Mouse (Mus musculus) heart, adult 11 months (tissue): ENCODE results near the gene Itgb2.

Experiments used
- DNase-seq: peaks from one replicate; pipeline ENCODE4 v3.0.0; 2022

Gene Itgb2

GRCm38 (mm10) chr10:77517066-77517620, 12.9 kb upstream of the Itgb2 start:
- peak; percentile 94 for DNase-seq

- peak; percentile 91 for DNase-seq
These were observed 12.3 kb upstream of the Itgb2 start for GRCm38 (mm10) chr10:77517801-77518200.

- no peak for DNase-seq
These were observed 10.9 kb upstream of the Itgb2 start for GRCm38 (mm10) chr10:77519191-77519590.

- no peak for DNase-seq
These were observed 9.6 kb upstream of the Itgb2 start for GRCm38 (mm10) chr10:77520497-77520896.

- peak; percentile 95 for DNase-seq
These were observed 7.9 kb upstream of the Itgb2 start for GRCm38 (mm10) chr10:77522021-77522731.

- no peak for DNase-seq
These were observed 7.3 kb upstream of the Itgb2 start for GRCm38 (mm10) chr10:77522746-77523145.

GRCm38 (mm10) chr10:77523321-77523720, 6.7 kb upstream of the Itgb2 start:
- DNase-seq: peak; percentile 94

GRCm38 (mm10) chr10:77526488-77526887, 3.6 kb upstream of the Itgb2 start:
- no peak for DNase-seq

GRCm38 (mm10) chr10:77528634-77529033, 1.4 kb upstream of the Itgb2 start:
- no peak for DNase-seq

GRCm38 (mm10) chr10:77531026-77532019, 1.3 kb downstream of the Itgb2 start:
- DNase-seq: peak; percentile 92

- peak; percentile 86 for DNase-seq
These were observed 2.0 kb downstream of the Itgb2 start for GRCm38 (mm10) chr10:77532020-77532413.

- DNase-seq: peak; percentile 87
These were observed 6.7 kb downstream of the Itgb2 start for GRCm38 (mm10) chr10:77536727-77537126.

- DNase-seq: peak; percentile 85
These were observed 7.5 kb downstream of the Itgb2 start for GRCm38 (mm10) chr10:77537215-77538209.

- DNase-seq: no peak
These were observed 9.4 kb downstream of the Itgb2 start for GRCm38 (mm10) chr10:77539320-77539945.

GRCm38 (mm10) chr10:77540576-77541102, 10.6 kb downstream of the Itgb2 start:
- peak; percentile 97 for DNase-seq

- DNase-seq: peak; percentile 94
These were observed 12.0 kb downstream of the Itgb2 start for GRCm38 (mm10) chr10:77541864-77542666.

- no peak for DNase-seq
These were observed 13.2 kb downstream of the Itgb2 start for GRCm38 (mm10) chr10:77543226-77543625.

- peak; percentile 98 for DNase-seq
These were observed 14.9 kb downstream of the Itgb2 start for GRCm38 (mm10) chr10:77544916-77545315.

GRCm38 (mm10) chr10:77548576-77548975, 18.5 kb downstream of the Itgb2 start:
- DNase-seq: no peak

- DNase-seq: peak; percentile 97
These were observed 20.8 kb downstream of the Itgb2 start for GRCm38 (mm10) chr10:77550874-77551273.
